Mouse (Mus musculus) kidney, embryonic 16.5 days (tissue): ENCODE measurements around the gene Nlk. TPM values are rescaled to one million over a fixed set of nuclear protein-coding genes. Genes with fewer than 3 reads are reported as not detected.
A peak's percentile ranks its signal among the peaks of the same experiment; 100 is the strongest.
"Not testable (repeated sequence)": the region's sequence is repeated elsewhere in the genome, so short reads cannot be mapped to it uniquely, and the experiment has no call there.

Experiments used
- ATAC-seq: fragments of 200-750 bp; cut with Nextera tagmentation; 2 replicates; pipeline ENCODE4 v1.8.0; 2017; ENCODE audit warnings: moderate TSS enrichment; ENCODE audit not compliant: low FRiP score, low TSS enrichment
- H3K27ac ChIP-seq: fragments of 300-500 bp; sonication (generic); 2 replicates; pipeline ENCODE4 v1.5.1; 2014; ENCODE audit warnings: low read length
- H3K27me3 ChIP-seq: fragments of 300-500 bp; sonication (generic); 2 replicates; pipeline ENCODE4 v1.6.1; 2014; ENCODE audit warnings: low read length, control low read depth, mixed read lengths; ENCODE audit not compliant: insufficient read depth
- H3K36me3 ChIP-seq: fragments of 300-500 bp; sonication (generic); 2 replicates; pipeline ENCODE4 v1.6.1; 2014; ENCODE audit warnings: low read length, control low read depth, mixed read lengths; ENCODE audit not compliant: insufficient read depth
- H3K4me1 ChIP-seq: fragments of 300-500 bp; sonication (generic); 2 replicates; pipeline ENCODE4 v1.6.1; 2014; ENCODE audit warnings: low read length, control low read depth, mixed read lengths; ENCODE audit not compliant: insufficient read depth
- H3K4me2 ChIP-seq: fragments of 300-500 bp; sonication (generic); replicated peaks from 2 replicates; pipeline ENCODE4 v1.6.1; 2014; ENCODE audit warnings: low read depth, low read length
- H3K4me3 ChIP-seq: fragments of 300-500 bp; sonication (generic); 2 replicates; pipeline ENCODE4 v1.5.1; 2014; ENCODE audit warnings: mild to moderate bottlenecking, low read length
- H3K9ac ChIP-seq: fragments of 300-500 bp; sonication (generic); replicated peaks from 2 replicates; pipeline ENCODE4 v1.6.1; 2014; ENCODE audit warnings: low read length
- H3K9me3 ChIP-seq: fragments of 300-500 bp; sonication (generic); 2 replicates; pipeline ENCODE4 v1.6.1; 2016; ENCODE audit warnings: low read length, control low read depth
- WGBS: fragments of 180-500 bp; shearing (Covaris S2); extraction: QIAGEN DNeasy Blood & Tissue Kit; methylation state at CpG from one replicate; pipeline ENCODE4 v1.1.7; 2014; 5-methylcytosine and 5-hydroxymethylcytosine counted together
- polyA plus RNA-seq: library from polyadenylated mRNA; unstranded; fragments of >200 nt; fragmentation: Nextera tagmentation; extraction: Ambion mirVana; gene quantifications from 2 replicates; pipeline ENCODE4 v1.2.1, GENCODE M21; 2015

Nlk gene
- polyA plus RNA-seq, 1 experiment from 2014 or later, result 14.3 TPM

DNA sequence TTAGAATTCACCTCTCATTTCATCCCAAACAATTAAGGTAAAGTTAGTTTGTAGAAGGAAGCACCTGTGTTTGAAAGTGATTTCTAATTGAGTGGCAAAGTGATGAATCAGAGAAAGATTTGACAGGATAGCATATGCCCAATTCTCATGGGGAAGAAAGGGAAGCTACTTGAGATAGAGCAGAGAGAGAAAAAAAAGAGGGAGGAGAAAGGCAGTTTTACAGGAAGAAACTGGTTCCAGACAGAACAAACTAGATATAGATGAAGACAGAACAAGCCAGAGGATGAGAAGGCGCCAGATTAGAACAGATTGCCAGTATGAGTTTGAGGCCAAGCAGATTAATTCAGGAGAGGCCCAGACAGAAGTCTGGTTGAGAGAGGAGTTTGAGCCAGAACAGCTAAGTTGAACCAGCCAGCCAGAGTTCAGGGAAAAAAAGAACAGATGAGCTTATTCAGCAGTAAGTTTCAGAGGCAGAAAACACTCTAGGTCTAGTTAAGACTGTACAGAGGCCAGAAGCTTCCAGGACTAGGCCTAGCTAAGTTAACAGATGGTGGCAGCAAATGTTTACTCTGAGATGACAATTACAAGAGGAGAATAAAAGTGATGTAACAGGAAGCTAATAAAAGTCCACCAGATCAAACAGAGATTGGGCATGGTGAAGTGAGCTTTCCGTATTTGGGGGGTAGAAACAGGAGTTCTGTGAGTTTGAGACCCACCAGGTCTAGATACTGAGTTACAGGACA lies 149.3 kb downstream of the Nlk start:
- Histone ChIP-seq H3K4me3 (no peak overlapping the region), H3K36me3 (peaks cover 4% of the 10 kb centered on the region), H3K27me3 (no peaks in the 10 kb centered on the region), H3K4me2 (no peak overlapping the region), H3K27ac (no peak overlapping the region), H3K9me3 (no peaks in the 10 kb centered on the region), H3K4me1 (peaks cover 13% of the 10 kb centered on the region), H3K9ac (no peak overlapping the region)
- no peak for ATAC-seq
- WGBS, result 70% methylated on average over 2 of the region's 2 CpGs

DNA sequence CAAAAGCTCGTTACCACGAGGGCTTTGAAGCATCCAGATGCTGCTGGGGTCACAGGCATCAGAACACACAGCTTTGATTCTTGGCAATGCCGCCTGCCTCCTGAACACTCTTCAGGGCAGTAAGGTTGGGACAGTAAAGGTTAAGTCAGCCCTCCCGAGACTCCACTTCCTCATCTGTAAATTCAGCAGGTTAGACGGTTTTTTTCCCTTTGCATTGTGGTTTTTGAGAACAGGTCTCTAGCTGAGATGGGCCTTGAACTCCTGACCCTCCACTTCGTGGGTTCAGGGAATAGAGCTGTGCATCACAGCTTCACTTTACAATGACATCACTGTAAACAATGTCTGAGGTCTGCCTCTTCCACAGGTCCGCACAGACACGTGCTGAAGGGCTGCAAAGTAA lies 152.0 kb downstream of the Nlk start:
- H3K4me3 ChIP-seq, result no peak overlapping the region
- no peak overlapping the region for H3K9ac ChIP-seq
- no peak for ATAC-seq
- peaks cover 19% of the 10 kb centered on the region for H3K36me3 ChIP-seq
- H3K27ac ChIP-seq, result no peak overlapping the region
- peaks cover 13% of the 10 kb centered on the region for H3K4me1 ChIP-seq
- WGBS, result 73% methylated on average over 8 of the region's 8 CpGs
- no peaks in the 10 kb centered on the region for H3K27me3 ChIP-seq
- no peaks in the 10 kb centered on the region for H3K9me3 ChIP-seq
- no peak overlapping the region for H3K4me2 ChIP-seq

DNA sequence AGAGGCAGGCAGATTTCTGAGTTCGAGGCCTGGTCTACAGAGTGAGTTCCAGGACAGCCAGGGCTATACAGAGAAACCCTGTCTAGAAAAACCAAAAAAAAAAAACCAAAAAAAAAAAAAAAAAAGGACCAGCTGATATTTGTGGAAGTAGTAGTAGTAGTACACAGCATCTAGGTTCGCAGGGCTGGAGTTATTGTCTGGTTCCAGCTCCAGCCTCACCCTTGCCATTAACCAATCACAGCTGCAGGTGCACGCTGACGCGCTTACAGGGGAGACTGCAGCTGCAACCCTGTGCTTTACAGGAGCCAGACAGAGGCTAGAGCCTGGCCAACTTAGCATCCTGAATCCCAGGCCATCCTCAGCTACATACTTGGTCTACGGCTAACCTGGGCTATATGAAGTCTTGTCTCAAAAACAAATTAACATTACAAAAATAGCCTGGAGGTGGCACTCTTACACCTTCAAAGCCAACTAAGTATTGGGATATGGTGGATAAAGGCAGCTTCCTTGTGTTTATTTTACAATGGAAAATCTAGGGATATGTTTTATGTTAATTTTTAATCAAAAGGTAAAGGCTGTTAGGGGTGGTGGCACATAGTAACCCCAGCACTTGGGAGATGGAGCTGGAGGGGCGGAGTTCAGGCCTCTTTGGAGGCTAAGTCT lies 152.6 kb downstream of the Nlk start:
- WGBS, result 94% methylated on average over 7 of the region's 7 CpGs
- no peaks in the 10 kb centered on the region for H3K9me3 ChIP-seq
- no peak overlapping the region for H3K4me3 ChIP-seq
- H3K4me1 ChIP-seq, result peaks cover 10% of the 10 kb centered on the region
- H3K9ac ChIP-seq, result no peak overlapping the region
- no peaks in the 10 kb centered on the region for H3K27me3 ChIP-seq
- peaks cover 24% of the 10 kb centered on the region for H3K36me3 ChIP-seq
- H3K4me2 ChIP-seq, result no peak overlapping the region
- no peak overlapping the region for H3K27ac ChIP-seq
- no peak for ATAC-seq

DNA sequence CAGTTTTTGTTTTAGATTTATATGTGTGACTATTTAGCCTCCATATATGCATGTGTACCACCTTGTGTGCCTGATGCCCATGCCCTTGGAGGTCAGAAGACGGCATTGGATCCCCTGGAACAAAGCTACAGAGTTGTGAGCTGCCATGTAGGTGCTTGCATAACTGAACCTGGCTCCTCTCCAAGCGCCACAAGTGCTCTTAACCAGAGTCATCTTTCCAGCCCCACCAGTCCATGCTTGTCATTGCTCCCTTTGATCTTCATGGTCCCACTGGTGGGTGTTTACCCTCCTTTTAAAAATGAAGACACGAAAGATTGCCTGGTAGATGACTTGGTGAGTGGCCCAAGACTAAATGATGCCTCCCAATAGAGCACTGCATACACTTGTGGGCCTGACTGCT lies 156.8 kb downstream of the Nlk start:
- Histone ChIP-seq H3K9ac (no peak overlapping the region), H3K4me2 (no peak overlapping the region), H3K27me3 (no peaks in the 10 kb centered on the region), H3K9me3 (no peaks in the 10 kb centered on the region), H3K27ac (no peak overlapping the region), H3K4me1 (peaks cover 11% of the 10 kb centered on the region), H3K4me3 (no peak overlapping the region), H3K36me3 (peaks cover 25% of the 10 kb centered on the region)
- no peak for ATAC-seq
- WGBS, result 94% methylated on average over 3 of the region's 3 CpGs

DNA sequence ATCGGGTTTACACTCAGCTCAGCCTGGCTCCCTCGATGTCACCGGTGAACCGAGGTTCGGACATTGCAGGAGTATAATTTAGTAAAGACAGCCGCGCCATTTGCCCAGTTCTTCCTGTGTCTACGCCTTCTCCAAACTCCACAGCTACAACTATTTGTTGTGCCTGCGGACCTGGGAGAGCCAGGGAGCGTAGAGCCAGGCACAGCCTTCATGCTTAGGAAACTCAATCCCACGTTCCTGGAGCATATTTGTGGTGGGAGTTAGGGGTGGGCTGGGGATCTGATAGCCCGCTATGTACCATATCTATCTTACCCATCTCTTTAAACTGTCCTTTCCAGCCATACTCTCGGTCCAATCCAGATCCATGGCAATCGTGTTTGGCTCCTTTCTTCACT lies 160.5 kb downstream of the Nlk start:
- Histone ChIP-seq H3K4me3 (peak overlapping the region; percentile 87), H3K4me2 (peak overlapping the region; percentile 79), H3K27ac (peak overlapping the region; percentile 82), H3K9ac (peak overlapping the region; percentile 88), H3K36me3 (peaks cover 18% of the 10 kb centered on the region), H3K4me1 (peaks cover 18% of the 10 kb centered on the region), H3K9me3 (no peaks in the 10 kb centered on the region), H3K27me3 (no peaks in the 10 kb centered on the region)
- ATAC-seq, result peak; percentile 5
- WGBS, result 2% methylated on average over 14 of the region's 14 CpGs

DNA sequence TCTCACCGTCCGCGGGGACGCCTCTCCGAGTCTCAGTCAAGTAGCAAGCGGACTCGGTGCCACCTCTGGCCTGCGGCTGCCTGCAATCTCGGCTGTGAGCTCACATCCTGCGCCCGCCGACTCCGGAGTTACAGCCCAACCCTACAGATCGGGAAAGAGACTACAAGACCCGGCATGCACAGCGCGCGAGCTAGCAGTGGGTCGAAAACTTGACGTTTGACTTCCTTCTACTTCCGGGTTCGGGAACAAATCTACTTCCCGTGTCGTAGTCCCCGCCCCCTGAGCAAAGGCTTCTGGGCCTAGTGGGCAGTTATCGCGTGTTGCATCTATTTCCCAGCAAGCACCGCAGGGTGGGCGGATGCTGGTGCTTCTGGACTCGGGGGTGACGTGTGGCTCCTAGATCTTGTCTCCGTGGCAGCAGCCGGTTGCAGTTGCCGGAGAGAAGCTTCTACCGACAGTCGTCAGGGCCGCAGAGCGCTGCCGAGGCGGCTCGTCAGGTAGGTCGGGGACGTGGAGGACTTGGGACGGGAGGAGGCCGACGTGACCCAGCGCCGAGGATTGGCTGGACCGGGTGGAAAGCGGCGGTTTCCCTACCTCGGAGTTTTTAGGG lies 161.0 kb downstream of the Nlk start, which contains the start of the genes Tnfaip1 and Ift20:
Gene Tnfaip1, minus strand, starts transcription at position 253 of the 610 bp plus-strand sequence.
Gene Ift20, plus strand, starts transcription at position 282 of the 610 bp plus-strand sequence.
- Histone ChIP-seq H3K36me3 (peaks cover 15% of the 10 kb centered on the region), H3K4me3 (peak within 1 kb of the TSS; percentile 87), H3K9ac (peak within 1 kb of the TSS; percentile 88), H3K4me2 (peak within 1 kb of the TSS; percentile 79), H3K9me3 (no peaks in the 10 kb centered on the region), H3K27me3 (no peaks in the 10 kb centered on the region), H3K27ac (peak within 1 kb of the TSS; percentile 96), H3K4me1 (peaks cover 20% of the 10 kb centered on the region)
- peak; percentile 98 for ATAC-seq
- WGBS, result under 1% methylated on average over 52 of the region's 52 CpGs

DNA sequence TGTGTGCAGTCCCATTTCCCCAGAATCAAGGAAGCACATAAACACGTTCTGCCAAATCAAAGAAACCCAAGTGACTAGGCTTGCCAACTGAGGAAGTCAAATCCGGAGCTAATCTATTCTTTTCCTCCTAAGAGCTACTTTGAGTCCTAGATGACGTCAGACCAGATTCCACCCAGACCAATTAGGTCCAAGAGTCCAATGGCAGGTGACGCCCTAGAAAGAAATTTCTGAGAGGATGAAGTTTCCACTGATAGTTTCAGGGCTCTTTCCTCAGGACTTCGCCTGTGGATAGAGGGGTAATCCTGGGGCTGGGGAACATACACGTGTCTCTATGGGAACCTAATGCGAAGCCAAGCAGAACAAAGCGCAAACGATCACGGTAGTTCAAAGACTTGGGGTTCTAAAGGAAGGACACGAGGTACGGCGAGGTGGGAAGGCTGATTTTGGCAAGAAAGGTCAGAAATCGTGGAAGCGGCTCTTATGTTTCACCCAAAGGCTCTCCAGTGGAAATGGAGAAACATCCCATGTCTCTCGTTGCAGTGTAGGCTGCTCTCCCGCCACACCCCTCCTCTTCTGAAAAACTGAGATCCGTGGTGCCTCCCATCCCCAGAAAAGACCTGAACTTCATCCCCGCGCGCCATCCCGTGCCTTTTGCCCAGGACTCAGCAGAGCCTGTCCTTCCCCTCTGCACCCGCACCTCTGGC lies 161.6 kb downstream of the Nlk start:
- Histone ChIP-seq H3K4me2 (peak overlapping the region; percentile 76), H3K9ac (peak overlapping the region; percentile 84), H3K36me3 (peaks cover 9% of the 10 kb centered on the region), H3K9me3 (no peaks in the 10 kb centered on the region), H3K4me3 (peak overlapping the region; percentile 87), H3K27me3 (no peaks in the 10 kb centered on the region), H3K27ac (peak overlapping the region; percentile 96), H3K4me1 (peaks cover 27% of the 10 kb centered on the region)
- under 1% methylated on average over 23 of the region's 23 CpGs for WGBS
- peak; percentile 7; the same call in 1 of the 2 replicates for ATAC-seq

DNA sequence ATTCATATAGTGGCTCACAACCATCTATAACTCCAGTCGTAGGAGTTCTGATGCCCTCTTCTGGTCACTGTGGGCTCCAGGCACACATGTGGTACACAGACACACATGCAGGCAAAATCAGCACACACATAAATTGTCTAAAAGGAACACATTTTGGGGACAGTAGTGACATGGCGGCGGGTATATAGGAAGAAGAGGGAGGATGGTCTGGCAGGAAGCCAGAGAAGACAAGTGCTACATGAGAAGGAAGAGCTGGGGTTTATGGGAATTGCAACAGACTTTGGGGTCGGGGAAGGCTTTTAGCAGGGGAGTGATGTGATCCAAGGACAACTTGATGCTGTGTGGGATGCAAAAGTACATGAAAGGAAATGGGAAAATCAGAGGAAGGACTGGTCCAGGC lies 162.7 kb downstream of the Nlk start:
- Histone ChIP-seq H3K9ac (peak overlapping the region; percentile 84; the same call in 1 of the 2 replicates), H3K36me3 (peaks cover 6% of the 10 kb centered on the region), H3K4me1 (peaks cover 34% of the 10 kb centered on the region), H3K4me3 (peak overlapping the region; percentile 87), H3K9me3 (no peaks in the 10 kb centered on the region), H3K27ac (no peak overlapping the region), H3K27me3 (no peaks in the 10 kb centered on the region), H3K4me2 (peak overlapping the region; percentile 76)
- 82% methylated on average over 4 of the region's 4 CpGs for WGBS
- ATAC-seq, result no peak

DNA sequence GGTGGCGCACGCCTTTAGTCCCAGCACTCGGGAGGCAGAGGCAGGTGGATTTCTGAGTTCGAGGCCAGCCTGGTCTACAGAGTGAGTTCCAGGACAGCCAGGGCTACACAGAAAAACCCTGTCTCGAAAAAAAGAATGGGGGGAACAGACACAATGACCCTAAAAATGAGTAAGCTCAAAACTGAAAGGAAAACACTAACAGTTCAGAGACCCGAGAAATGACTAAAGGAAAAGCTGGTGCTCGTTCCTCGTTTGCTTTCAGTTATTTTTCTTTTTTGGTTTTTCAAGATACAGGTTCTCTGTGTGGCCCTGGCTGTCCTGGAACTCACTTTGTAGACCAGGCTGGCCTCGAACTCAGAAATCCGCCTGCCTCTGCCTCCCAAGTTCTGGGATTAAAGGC lies 165.7 kb downstream of the Nlk start:
- H3K4me3 ChIP-seq, ATAC-seq, H3K9ac ChIP-seq, H3K9me3 ChIP-seq, H3K4me2 ChIP-seq, H3K27me3 ChIP-seq: not testable (repeated sequence)
- peaks cover 30% of the 10 kb centered on the region for H3K36me3 ChIP-seq
- H3K27ac ChIP-seq, result peak overlapping the region; percentile 80
- 87% methylated on average over 10 of the region's 10 CpGs for WGBS
- peaks cover 29% of the 10 kb centered on the region for H3K4me1 ChIP-seq
